Mouse (Mus musculus) forebrain, embryonic 14.5 days (tissue): ENCODE measurements around the gene Olfr888. TPM values are rescaled to one million over a fixed set of nuclear protein-coding genes. Genes with fewer than 3 reads are reported as not detected.

Experiments used
- ATAC-seq: fragments of 200-750 bp; cut with Nextera tagmentation; 2 replicates; pipeline ENCODE4 v1.8.0; 2017; ENCODE audit warnings: mild to moderate bottlenecking, moderate library complexity
- DNase-seq: peaks from one replicate; pipeline ENCODE4 v3.0.0-alpha.2; 2015; ENCODE audit warnings: low spot score
- H3K27ac ChIP-seq: fragments of 300-500 bp; sonication (generic); 2 replicates; pipeline ENCODE4 v1.5.1; 2014; ENCODE audit warnings: low read depth, mild to moderate bottlenecking, control low read depth, low read length, moderate library complexity
- H3K27me3 ChIP-seq: fragments of 300-500 bp; sonication (generic); replicated peaks from 2 replicates; pipeline ENCODE4 v1.6.1; 2014; ENCODE audit warnings: low read length, control low read depth, mixed read lengths; ENCODE audit not compliant: control insufficient read depth, insufficient read depth
- H3K36me3 ChIP-seq: fragments of 300-500 bp; sonication (generic); 2 replicates; pipeline ENCODE4 v1.6.1; 2014; ENCODE audit warnings: low read length, control low read depth; ENCODE audit not compliant: control insufficient read depth, insufficient read depth
- H3K4me1 ChIP-seq: fragments of 300-500 bp; sonication (generic); 2 replicates; pipeline ENCODE4 v1.6.1; 2014; ENCODE audit warnings: antibody characterized with exemption, low read length, control low read depth; ENCODE audit not compliant: control insufficient read depth, insufficient read depth
- H3K4me2 ChIP-seq: fragments of 300-500 bp; sonication (generic); 2 replicates; pipeline ENCODE4 v1.6.1; 2014; ENCODE audit warnings: mild to moderate bottlenecking, control low read depth, low read length
- H3K4me3 ChIP-seq: fragments of 300-500 bp; sonication (generic); 2 replicates; pipeline ENCODE4 v1.5.1; 2014; ENCODE audit warnings: low read depth, low read length, control low read depth
- H3K9ac ChIP-seq: fragments of 300-500 bp; sonication (generic); 2 replicates; pipeline ENCODE4 v1.6.1; 2014; ENCODE audit warnings: mild to moderate bottlenecking, low read length, control low read depth, moderate library complexity
- H3K9me3 ChIP-seq: fragments of 300-500 bp; sonication (generic); replicated peaks from 2 replicates; pipeline ENCODE4 v1.6.1; 2016; ENCODE audit warnings: low read length, control low read depth, mixed read lengths; ENCODE audit not compliant: control insufficient read depth
- WGBS: fragments of 180-500 bp; shearing (Covaris S2); extraction: QIAGEN DNeasy Blood & Tissue Kit; methylation state at CpG from one replicate; pipeline ENCODE4 v1.1.7; 2014; 5-methylcytosine and 5-hydroxymethylcytosine counted together
- polyA plus RNA-seq: library from polyadenylated mRNA; unstranded; fragments of >200 nt; fragmentation: Nextera tagmentation; extraction: Ambion mirVana; gene quantifications from 2 replicates; pipeline ENCODE4 v1.2.1, GENCODE M21; 2014

Gene Olfr888
- polyA plus RNA-seq, result not detected in 2 replicates

DNA sequence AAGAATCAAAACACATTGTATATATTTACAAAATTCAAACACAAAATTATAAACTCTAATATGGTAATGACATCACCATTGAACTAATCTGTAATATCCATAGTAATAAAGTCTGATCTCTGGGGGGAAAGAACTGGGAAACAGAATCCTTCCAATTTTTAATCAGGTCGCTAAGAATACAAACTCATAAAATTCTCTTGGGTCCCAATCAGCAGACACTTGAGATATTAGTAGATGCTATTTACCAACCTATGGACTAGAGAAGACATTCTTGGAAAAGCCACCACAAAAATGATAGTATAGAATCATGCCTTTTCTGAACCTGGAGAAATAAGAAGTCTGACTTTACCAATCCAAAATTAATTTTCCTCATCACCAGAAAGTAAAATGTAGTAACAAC, at the start of gene Olfr888:
Gene Olfr888 (plus strand): TSS at position 301 of the 400 bp plus-strand sequence.
- Histone ChIP-seq H3K4me2 (no peak within 1 kb of the TSS), H3K36me3 (no peaks in the 10 kb centered on the region), H3K9ac (no peak within 1 kb of the TSS), H3K27me3 (no peaks in the 10 kb centered on the region), H3K27ac (no peak within 1 kb of the TSS), H3K4me3 (no peak within 1 kb of the TSS), H3K9me3 (no peaks in the 10 kb centered on the region), H3K4me1 (no peaks in the 10 kb centered on the region)
- 78% methylated on average over 1 of the region's 1 CpGs for WGBS
- ATAC-seq (no peak), DNase-seq (no peak)

DNA sequence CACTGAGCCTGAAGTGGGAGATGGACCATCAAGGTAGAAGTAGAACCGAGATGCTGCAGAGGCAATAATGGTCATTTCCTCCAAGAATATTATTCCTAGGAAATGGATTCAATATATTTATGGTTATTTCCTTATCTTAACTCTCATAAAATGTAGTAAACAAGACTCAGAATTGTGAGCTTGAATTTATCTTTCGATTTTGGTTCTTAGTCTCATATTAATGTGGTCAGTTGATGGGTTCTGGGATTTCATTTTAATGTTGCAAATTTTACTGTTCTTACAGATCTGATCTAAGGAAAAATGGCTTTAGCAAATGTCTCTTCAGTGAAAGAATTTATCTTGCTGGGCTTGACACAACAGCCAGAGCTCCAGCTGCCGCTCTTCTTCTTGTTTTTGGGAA, 46.9 kb upstream of the Olfr888 start, which contains the start of gene Olfr885:
Gene Olfr885 (plus strand): TSS at position 301 of the 400 bp plus-strand sequence.
- Histone ChIP-seq H3K4me1 (no peaks in the 10 kb centered on the region), H3K27me3 (no peaks in the 10 kb centered on the region), H3K4me3 (no peak within 1 kb of the TSS), H3K9ac (no peak within 1 kb of the TSS), H3K27ac (no peak within 1 kb of the TSS), H3K36me3 (no peaks in the 10 kb centered on the region), H3K4me2 (no peak within 1 kb of the TSS), H3K9me3 (no peaks in the 10 kb centered on the region)
- ATAC-seq (no peak), DNase-seq (no peak)
- 88% methylated on average over 3 of the region's 3 CpGs for WGBS

DNA sequence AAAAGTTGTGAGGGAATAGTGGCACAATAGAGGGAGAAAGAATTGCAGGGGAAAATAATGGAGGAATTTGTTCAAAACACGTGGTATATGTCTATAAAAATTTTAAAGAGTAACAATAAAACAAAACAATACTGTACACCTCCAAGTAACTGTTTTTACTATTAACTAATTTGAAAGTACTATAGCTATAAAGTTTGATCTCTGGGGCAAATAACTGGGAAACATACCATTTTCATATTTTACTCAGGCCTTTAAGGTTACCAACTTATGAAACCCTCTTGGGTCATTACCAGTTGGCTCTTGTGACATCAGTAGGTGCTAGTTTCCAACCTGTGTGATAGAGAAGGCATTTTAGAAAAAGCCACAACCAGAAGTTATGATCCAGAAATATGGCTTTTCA, 24.2 kb upstream of the Olfr888 start, which contains the start of gene Olfr887:
Gene Olfr887 (plus strand): TSS at position 301 of the 400 bp plus-strand sequence.
- Histone ChIP-seq H3K9ac (no peak within 1 kb of the TSS), H3K27me3 (no peaks in the 10 kb centered on the region), H3K9me3 (no peaks in the 10 kb centered on the region), H3K4me3 (no peak within 1 kb of the TSS), H3K27ac (no peak within 1 kb of the TSS), H3K4me1 (no peaks in the 10 kb centered on the region), H3K4me2 (no peak within 1 kb of the TSS), H3K36me3 (no peaks in the 10 kb centered on the region)
- DNase-seq (no peak), ATAC-seq (no peak)
- WGBS, result 76% methylated on average over 1 of the region's 1 CpGs

DNA sequence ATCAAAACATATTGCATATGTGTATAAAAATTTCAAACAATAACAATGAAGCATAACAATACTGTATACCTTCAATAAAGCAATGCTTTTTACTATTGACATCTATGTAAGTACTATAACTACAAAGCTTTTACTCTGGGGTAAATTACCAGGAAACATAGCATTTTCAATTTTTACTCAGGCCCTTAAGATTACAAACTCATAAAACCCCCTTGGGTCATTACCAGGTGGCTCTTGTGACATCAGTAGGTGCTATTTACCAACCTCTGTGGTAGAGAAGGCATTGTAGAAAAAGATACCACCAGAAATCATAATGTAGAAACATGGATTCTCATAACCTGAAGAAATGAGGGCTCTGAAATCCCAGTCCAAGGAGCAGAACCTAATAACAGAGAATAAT, 7.0 kb downstream of the Olfr888 start, which contains the start of gene Olfr889:
Gene Olfr889 (plus strand): TSS at position 301 of the 400 bp plus-strand sequence.
- ATAC-seq, result no peak
- H3K9me3 ChIP-seq, result no peaks in the 10 kb centered on the region
- DNase-seq, result no peak
- H3K36me3 ChIP-seq, result no peaks in the 10 kb centered on the region
- no peak within 1 kb of the TSS for H3K27ac ChIP-seq
- no peak within 1 kb of the TSS for H3K4me2 ChIP-seq
- no peaks in the 10 kb centered on the region for H3K4me1 ChIP-seq
- no peak within 1 kb of the TSS for H3K4me3 ChIP-seq
- H3K9ac ChIP-seq, result no peak within 1 kb of the TSS
- H3K27me3 ChIP-seq, result no peaks in the 10 kb centered on the region

DNA sequence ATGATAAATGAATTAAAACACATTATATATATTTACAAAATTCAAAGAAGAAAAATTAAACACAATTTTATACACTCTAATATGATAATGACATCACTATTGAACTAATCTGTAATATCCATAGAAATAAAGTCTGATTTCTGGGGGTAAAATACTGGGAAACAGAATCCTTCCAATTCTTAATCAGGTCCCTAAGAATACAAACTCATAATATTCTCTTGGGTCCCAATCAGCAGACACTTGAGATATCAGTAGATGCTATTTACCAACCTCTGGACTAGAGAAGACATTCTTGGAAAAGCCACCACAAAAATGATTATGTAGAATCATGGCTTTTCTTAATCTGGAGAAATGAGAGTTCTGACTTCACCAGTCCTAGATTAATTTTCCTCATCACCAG, 34.3 kb downstream of the Olfr888 start, which contains the start of gene Olfr890:
Gene Olfr890 (plus strand): TSS at position 301 of the 400 bp plus-strand sequence.
- Histone ChIP-seq H3K36me3 (no peaks in the 10 kb centered on the region), H3K9ac (no peak within 1 kb of the TSS)
- no peak for DNase-seq

More for the DNA sequence above, 34.3 kb downstream of the Olfr888 start, which contains the start of gene Olfr890:
- Histone ChIP-seq H3K4me3 (no peak within 1 kb of the TSS), H3K4me2 (no peak within 1 kb of the TSS), H3K9me3 (no peaks in the 10 kb centered on the region), H3K4me1 (no peaks in the 10 kb centered on the region), H3K27ac (no peak within 1 kb of the TSS), H3K27me3 (no peaks in the 10 kb centered on the region)
- ATAC-seq, result no peak

Other genes with a start within 250 kb of the Olfr888 start
- not detected in 2 replicates for gene Olfr145, start 211.4 kb upstream of the Olfr888 start, polyA plus RNA-seq
- gene Olfr878, start 190.3 kb upstream of the Olfr888 start, polyA plus RNA-seq, result not detected in 2 replicates
- gene Olfr881, start 116.3 kb upstream of the Olfr888 start, polyA plus RNA-seq, result not detected in 2 replicates
- not detected in 2 replicates for gene Olfr883, start 82.3 kb upstream of the Olfr888 start, polyA plus RNA-seq
- gene Olfr884, start 61.6 kb upstream of the Olfr888 start, polyA plus RNA-seq, result not detected in 2 replicates
- gene Olfr885, start 46.8 kb upstream of the Olfr888 start, polyA plus RNA-seq, result not detected in 2 replicates
- gene Olfr887, start 24.1 kb upstream of the Olfr888 start, polyA plus RNA-seq, result not detected in 2 replicates
- 0.04 and 0.06 TPM in 2 replicates for gene Olfr889, start 7.1 kb downstream of the Olfr888 start, polyA plus RNA-seq
- not detected in 2 replicates for gene Olfr890, start 34.4 kb downstream of the Olfr888 start, polyA plus RNA-seq
- gene Olfr891, start 72.7 kb downstream of the Olfr888 start, polyA plus RNA-seq, result not detected in 2 replicates
- not detected in 2 replicates for gene Olfr893, start 100.2 kb downstream of the Olfr888 start, polyA plus RNA-seq
- not detected in 2 replicates for gene Olfr894, start 109.9 kb downstream of the Olfr888 start, polyA plus RNA-seq
- gene Olfr143, start 144.6 kb downstream of the Olfr888 start, polyA plus RNA-seq, result not detected in 2 replicates
- gene Olfr895, start 159.7 kb downstream of the Olfr888 start, polyA plus RNA-seq, result not detected in 2 replicates
- gene Olfr896-ps1, start 183.0 kb downstream of the Olfr888 start, polyA plus RNA-seq, result not detected in 2 replicates
- not detected in 2 replicates for gene Olfr25, start 220.9 kb downstream of the Olfr888 start, polyA plus RNA-seq
- not detected in 2 replicates for gene Olfr898, start 240.3 kb downstream of the Olfr888 start, polyA plus RNA-seq